Mouse (Mus musculus): ENCODE measurements at regions not wholly inside any gene's neighbourhood (a gene's known extent, or its start where the extent isn't known, plus 50 kb on each side); places are given as distances from the start of the nearest gene placed in this dataset.

DNA sequence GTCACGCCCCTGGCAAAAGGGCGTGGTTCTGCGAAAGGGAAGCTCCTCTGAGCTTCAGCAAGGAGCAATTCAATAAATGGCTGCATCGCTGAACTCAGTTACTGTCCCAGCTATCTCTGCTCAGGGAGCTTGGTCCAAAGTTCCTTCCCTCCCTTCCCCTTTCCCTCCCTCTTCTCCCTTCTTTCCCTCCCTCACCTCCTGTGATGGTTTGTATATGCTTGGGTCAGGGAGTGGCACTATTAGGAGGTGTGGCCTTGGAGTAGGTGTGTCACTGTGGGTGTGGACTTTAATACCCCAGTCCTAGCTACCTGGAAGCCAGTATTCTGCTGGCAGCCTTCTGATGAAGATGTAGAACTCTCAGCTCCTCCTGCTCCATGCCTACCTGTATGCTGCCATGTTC is 120.5 kb downstream of the Erv3 start:
- DNase-seq (ENCODE audit: low spot score in 2 of 2) = no peak

DNA sequence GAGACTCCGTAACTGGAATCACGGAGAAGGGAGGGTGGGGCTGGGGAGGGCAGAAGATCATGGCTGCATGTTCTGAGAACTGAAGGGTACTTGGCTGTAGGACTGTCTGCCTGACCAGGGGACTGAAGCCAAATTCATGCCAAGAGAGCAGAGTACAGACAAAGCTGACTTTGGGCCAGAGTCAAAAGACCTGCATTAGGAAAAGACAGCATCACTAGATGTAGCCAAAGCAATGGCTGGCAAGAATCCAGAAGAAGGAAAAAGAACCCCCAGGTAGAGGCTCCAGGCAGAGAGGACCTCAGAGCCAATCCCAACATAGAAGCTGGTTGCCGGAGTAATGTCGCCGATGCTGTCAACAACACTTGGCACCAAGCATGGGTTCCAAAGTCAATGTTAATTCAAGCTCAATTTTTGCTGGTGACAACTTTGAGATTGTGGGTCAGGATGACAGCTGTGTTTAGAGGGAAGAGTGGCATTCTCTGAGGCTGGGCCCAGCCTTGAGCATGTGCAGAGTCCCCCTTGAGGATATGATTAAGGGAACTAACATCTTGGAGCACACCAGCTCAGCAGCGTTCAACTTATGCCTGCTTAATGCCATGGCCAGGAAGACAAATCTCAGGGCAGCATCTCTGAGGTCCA is 124.7 kb downstream of the Erv3 start:
- DNase-seq (ENCODE audit: low spot score in 2 of 2) = no peak

DNA sequence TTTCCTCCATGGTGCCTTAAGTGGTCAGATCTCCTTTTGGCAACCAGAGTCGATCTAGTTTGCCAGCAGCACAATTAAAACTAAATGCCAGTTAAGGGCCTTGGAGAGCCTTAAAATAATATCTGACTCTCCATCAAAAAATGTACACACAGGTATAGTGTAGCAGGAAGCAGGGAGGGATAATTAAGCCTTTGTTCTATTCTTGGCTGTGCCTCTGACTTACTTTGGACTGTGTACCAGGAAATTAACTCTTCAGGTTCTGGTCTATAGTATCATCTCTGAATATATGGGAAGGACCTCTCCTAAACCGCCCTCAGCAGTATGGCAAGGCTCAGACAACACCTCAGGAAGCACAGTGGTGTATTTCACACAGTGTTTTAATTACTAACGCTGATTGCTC is 133.0 kb downstream of the Erv3 start:
- no peak for DNase-seq (ENCODE audit: low spot score in 2 of 2)

DNA sequence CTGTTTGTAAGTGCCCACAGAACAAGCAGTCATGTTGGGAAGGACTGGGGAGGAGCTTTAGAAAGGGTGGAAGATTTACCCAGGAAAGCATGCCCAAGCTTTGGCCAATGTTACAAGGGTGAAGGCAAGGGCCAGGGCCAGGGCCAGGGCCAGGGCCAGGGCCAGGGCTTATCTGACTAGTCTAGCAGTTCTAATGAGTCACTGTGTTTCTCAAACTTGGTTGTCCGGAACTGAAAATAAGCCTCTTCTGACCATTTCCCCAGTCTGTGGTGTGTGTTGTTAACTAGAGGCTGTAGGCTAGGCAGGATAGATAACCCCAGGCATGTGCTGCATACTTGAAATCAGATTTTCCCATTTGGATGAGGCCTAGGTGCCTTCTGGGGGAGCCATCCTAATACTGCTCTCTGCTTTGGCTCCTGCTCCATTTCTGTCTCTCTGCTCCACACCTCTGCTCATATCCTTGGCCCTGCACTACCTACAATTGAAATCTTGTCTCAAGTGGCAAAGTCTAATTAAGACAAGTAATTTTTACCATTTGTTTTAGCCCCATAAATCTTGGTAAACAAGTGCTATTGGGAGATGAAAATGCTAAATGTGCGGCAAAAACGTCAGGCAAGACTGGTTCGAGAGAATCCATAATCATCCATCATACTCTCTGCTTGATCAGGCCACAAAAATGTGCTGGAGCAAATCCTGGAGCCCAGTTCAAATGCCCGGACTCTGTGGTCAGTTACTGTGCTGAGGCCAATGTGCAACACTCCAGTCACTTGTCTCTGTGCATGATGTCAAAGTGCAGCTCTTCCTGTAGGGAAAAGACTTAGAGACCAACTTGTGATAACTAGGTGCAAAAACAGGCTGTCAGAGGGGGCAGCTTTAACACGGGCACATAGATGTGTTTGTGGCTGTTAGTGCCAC is 137.7 kb downstream of the Erv3 start:
- DNase-seq (ENCODE audit: low spot score in 2 of 2) = no peak

DNA sequence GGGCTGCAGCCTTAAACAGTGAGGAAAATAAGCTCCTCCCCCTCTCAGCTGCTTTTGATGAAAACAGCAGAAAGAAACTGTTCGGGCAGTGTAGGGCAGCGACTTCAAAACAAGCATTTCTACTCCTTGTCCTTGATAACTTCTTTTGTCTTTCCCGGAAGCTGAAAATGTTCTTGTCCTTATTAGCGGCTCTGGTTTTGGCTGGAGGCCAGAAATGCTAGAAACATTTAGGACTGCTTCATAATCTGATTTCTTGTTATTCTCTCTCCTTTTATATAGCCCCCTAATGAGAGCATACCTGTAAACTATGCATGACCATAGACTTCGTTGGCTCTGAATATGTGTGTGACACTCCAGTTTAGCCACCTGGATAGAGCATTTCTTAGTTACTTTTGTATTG is 142.0 kb downstream of the Erv3 start:
- DNase-seq (ENCODE audit: low spot score in 2 of 2) = no peak

DNA sequence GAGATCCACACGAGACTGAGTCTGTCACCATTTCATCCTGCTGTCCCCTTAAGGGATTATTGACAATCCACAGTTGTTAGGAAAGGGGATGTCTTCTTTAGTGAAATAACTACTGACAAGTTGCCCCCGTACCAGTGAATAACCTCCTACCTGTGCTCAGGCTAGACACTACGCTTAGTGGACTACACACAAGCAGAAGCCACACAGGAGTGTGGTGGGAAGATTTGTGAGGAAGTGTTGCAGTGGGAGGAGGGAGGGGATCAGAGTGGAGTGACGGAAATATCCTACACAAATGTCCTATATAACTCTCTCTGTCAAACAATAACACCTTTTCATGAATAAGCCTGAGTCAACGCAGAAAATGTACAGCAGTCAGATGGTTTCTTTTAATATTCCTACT is 142.7 kb downstream of the Erv3 start:
- no peak for DNase-seq (ENCODE audit: low spot score in 2 of 2)

DNA sequence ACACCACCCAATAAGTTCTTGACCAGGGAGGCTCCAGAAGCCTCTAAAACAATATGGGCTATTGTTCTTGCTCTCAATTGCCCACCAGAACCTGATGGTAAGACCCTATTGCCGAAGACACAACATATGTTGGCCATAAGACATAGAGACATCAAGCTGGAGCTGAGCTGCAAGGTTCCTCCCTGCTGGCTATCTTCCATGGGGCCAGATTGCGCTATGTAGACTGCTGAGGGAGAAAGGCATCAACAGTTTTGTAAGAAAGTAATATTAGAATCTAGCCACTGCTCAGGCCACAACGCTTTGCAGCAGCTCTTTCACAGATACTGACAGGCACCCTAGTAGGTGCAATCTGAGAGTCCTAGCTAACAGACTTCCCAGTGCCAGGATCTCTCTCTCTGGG is 144.2 kb downstream of the Erv3 start:
- no peak for DNase-seq (ENCODE audit: low spot score in 2 of 2)

DNA sequence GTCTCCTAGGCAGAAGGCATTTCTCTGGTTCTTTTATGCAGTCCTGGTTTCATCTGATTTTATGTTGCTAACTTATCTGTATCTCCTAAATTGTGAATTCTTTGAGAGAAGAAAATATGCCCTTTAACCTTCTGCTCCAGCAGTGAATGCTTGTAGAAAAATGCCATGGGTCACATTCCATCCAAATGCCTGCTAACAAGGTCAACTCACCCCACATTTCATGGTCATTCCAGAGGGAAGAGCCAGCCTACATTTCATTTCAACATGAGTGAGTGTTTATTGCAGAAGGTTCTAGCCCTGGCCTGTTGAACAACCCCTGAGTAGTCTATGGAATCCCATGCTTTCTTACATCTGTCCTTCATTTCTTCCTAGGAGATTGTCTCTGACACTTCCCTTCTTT is 147.7 kb downstream of the Erv3 start:
- DNase-seq (ENCODE audit: low spot score in 2 of 2) = no peak

DNA sequence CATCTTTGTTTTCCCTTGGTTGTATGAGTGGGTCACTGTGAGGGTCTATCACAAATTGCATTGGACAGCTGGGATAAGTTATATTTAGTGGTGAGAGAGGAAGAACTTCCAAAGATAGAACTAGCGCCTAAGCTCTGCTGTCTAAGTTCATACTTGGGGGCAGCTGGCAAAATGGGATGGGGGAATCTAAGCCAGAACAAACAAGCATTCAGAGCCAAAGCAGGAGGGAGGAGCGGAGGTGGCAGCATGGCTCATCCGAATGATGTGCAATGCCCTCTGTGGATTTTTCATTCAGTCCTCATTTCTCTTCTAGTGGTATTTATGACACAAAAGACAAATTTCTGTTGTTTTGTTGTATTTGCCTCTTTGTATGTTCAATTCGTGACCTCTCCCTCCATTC is 144.5 kb upstream of the Adra1d start:
- DNase-seq (ENCODE audit: low spot score in 2 of 2) = no peak

DNA sequence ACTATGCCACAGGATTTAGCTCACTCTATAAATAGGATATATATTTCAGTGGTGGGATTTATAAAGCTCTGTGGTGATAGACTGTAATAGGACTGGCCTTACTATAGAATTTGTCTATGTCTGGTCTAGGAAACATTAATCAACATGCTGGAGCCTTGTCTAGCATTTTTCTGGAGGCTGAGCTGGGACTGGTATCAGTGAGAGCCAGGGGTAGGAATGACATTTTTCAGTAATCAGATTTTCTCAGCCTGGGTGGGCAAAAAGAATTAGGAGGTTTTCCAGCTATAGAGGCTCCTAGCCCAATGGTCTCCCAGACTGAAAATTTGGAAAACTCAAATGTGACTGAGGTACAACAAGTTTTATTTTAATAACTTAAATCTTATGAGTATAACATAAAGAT is 142.3 kb upstream of the Adra1d start:
- DNase-seq (ENCODE audit: low spot score in 2 of 2) = no peak

DNA sequence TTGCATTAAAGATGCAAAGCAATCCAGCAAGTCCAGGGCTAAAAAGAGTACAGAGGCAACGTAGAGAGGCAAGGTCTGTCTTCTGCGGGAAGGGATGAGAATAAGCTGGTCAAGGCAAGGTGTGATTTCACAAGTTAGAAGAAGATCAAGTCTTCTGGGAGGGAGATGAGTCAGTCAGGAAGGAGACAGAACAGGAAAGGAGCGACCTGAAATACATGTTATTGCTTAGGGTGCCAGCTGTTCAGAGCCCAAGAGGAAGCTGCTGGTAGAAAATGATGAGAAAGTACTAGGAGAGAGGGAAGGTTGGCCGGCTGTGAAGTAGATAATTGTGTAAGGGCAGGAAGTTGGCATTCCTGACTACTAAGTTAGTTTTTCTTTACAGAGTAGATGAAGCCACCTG is 140.1 kb upstream of the Adra1d start:
- no peak for DNase-seq (ENCODE audit: low spot score in 2 of 2)

DNA sequence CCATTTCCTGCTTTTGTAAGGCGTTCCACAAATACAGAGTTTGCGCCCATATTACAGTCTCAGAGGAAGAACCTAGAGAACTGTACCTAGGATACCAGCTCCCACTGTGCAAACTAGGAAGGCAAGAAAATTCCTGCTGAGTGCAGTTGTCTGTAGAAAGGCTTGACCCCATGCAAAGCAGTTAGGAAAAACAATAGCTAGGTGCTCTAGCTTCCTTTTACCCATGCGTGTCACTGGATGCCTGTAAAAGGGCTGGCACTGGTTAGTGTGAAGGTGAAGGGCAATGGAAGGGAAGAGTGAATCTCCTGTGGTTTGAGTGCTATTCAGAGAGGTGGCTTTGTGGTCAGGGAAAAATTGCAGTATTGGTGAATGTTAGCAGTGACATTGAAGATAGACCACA is 137.7 kb upstream of the Adra1d start:
- DNase-seq (ENCODE audit: low spot score in 2 of 2) = no peak

DNA sequence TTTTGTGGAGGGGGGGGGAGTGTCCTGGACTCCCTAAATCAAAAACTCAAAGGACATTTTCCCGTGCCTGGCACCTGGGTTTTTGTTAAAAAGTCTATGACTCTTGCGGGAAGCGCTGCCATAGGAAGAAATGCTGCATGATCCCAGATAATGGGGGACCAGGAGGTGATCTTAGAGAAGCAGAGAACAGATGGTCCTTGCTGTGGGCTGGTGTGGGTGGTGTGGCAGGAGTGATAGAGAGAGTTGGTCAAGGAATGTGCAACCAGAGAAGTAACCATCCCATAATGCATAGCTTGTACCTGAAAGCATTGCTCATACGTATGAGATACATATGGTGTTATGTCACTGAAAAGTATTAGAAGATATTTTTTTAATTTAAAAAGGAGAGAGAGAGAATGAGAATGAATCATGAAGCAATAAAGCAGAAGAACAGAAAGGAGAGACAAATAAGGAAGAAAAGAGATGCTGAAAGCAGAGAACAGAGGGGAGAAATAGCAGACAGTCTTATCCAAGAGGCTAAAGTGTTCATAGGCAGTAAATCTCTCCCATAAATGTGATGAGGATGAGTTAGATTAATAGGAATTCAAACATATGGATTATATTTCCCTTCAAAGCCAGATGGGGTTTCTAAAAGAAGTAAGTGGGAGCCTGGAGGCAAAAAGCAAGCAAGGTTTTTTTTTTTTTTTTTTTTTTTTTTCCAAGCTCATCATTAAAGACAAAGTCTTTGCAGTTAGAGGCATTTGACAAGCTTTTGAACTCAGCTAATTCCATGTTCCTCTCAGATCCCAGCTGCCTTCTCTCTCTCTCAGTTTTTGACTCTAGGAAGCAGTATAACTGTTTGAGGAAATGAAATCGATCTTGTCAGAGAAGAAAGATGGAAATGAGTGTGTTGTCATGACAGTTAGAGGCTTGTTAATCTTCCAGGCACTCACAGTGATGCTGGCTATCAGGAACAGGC is 136.2 kb upstream of the Adra1d start:
- no peak for DNase-seq (ENCODE audit: low spot score in 2 of 2)

DNA sequence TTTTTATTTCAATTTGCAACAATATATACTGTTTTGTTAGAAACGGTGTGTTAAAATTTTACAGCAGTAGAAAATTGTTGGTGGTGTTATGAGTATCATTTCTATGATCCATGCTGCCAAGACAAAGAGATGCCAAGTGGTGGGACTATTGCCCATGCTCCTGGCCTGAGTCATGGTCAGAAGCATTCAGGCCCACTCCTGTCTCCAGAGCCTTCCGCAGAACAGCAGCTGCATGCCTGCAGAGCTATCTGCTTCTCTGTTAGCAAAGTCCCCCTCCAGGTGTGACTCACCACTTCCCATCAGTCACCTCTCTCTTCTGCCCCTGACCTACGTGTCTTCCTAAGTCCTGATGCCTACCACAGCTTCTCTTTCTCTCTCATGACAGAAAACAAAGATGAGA is 134.2 kb upstream of the Adra1d start:
- DNase-seq (ENCODE audit: low spot score in 2 of 2) = peak in 1 of 2 experiments; percentile 29

DNA sequence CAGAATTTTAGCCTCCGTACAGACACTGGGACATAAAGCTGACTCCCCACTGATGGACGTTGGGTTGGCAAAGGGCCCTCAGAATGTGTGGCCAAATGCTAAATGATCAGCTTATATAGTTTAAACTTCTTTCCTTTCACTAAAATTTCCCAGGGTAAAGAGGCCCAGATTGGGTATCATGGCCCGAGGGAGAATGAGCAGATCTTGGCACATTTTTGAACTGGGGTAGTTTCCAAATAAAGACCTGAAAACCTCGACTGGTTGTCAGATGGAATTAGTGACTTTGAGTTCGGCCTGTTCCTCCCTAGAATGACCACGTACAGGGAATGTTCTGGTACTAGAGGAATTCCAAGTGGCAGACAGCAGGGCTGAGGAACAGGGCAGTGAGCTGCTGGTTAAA is 127.9 kb upstream of the Adra1d start:
- DNase-seq (ENCODE audit: low spot score in 2 of 2) = no peak

DNA sequence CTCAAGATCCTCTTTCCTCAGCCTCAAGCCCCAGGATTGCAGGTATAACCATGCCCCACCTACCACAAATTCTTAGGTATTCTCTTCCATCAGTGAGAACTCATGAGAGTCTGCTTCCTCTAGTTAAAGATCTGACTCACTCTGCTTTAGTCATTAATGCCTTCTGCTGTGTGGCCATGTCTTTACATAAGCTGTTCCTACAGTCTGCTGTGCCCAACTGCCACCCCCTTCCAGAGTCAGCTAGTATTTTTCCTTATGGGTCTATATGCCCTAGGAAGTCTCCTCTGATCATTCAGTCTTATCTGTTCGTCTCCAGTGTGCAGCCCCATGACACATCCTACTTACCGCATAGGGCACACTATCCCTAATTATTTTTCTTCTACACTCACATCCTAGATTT is 126.2 kb upstream of the Adra1d start:
- peak in 1 of 2 experiments; percentile 38 for DNase-seq (ENCODE audit: low spot score in 2 of 2)

DNA sequence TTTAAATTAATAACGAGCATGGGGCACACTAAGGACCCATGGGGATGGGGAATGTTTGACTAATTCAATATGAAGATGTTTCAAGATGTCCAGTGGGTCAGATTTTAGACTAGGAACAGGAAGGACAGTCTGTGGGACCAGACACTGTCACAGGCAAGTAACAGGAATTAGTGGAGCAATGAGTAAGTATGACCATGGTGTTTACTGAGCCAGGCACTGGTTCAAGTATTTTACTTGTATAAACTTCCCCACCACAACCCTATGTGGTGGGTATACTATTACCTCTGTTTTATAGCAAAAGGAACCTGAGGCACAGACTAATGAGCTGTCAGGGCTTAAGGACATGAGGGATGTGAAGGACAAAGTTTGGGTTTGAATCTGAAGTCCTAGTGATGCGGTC is 125.4 kb upstream of the Adra1d start:
- no peak for DNase-seq (ENCODE audit: low spot score in 2 of 2)

DNA sequence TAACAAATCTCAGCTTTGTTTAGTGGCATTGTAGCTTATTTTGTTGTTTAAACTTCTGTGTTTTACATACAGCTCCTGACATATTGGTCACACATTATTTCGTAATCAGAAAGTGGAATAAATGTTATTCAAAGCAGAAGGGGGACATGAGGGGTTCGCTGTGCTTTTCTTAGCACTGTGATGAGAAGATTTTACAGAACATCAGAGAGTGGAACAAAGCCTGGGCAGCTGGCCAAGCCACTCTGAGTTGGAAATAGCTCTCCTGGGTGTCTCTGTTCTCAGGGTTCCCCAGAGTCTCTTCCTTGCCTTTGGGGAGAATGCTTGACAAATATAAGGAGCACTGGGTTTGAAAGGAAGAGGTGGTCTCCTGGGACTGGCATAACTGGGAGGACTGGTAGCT is 124.7 kb upstream of the Adra1d start:
- DNase-seq (ENCODE audit: low spot score in 2 of 2) = peak; percentile 84 to 87

DNA sequence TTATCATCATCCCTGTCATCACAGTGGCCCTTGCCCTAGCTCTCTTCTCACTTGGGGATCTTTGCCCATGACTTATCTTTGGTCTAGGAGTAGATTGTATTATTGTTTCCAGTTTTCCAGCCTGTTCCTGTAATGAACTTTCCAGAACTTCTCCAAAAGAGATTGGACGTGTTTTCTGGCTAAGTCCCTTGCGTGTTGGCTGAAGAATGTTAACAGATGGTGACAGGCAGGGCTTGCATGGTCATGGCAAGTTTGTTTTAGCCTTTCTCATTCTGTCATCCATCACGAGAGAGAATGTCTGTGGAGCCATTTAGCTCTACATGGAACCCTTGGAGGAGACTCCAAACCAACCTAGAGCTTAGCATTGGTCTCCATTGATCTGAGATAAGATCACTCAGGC is 123.2 kb upstream of the Adra1d start:
- no peak for DNase-seq (ENCODE audit: low spot score in 2 of 2)

DNA sequence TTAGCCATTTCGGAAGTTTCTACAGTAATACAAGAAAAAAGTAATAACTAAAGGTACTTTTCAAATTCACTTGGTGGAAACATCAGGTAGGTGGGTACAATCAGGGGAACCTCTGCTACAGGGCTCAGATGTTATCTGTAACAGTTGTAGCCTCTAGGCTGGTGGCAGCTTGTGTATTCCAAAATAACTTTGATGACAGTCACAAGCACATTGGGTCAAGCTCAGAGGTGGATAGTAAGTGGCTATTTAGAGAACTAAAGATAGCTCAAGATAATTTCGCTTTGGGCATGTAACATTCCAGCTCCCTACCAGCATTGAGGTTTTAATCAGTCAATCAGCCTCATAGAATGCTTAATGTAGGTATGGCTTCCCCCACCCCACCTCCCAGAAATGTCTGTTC is 121.7 kb upstream of the Adra1d start:
- no peak for DNase-seq (ENCODE audit: low spot score in 2 of 2)

DNA sequence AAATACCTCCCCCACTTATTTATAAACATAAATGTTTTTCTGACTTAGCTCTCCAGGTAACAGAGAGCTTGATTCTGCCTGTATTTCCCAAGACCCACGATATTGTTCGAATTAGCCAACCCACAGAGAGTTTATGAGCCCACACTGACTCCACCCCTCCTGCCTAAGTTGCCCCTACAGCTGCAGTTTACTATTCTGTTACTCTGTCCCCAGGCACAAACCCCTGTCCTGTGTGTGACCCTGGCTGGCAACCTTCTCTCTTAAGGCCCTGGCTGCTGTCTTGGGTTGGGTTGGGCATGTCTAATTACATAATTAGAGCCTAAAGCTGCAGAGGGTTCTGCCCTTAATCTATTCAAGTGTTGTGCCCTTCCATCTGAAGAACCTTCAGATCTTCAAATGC is 116.4 kb upstream of the Adra1d start:
- DNase-seq (ENCODE audit: low spot score in 2 of 2) = no peak

DNA sequence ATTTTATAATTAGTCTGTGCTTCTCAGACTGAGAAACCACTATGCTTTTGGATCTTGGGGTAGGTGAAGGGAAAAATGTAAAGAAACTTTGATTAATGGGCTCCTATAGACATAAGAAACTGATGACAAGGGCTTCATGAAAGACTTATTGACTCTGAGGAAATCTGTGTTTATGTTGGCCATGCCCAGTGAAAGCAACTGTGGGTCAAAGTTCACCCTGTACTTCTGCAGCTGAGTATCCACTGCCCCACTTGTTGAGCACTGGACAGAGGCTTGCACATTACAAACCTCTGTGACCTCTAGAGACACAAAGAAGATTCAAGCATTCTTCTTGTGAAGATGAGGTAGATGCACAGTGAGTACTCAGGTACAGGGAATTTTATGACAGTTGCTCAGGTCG is 114.7 kb upstream of the Adra1d start:
- DNase-seq (ENCODE audit: low spot score in 2 of 2) = no peak
